Mouse (Mus musculus) CH12.LX (cell line): Measurements from ENCODE around the gene Slc6a2. TPM values are rescaled to one million over a fixed set of nuclear protein-coding genes. Genes with fewer than 3 reads are reported as not detected.

Experiments
- DNase-seq: peaks from one replicate; pipeline ENCODE4 v3.0.0-alpha.2; 2013; ENCODE audit errors: extremely low read depth
- H3K27ac ChIP-seq: 2 replicates; pipeline ENCODE4 v1.5.1; 2012; ENCODE audit warnings: low read depth, mild to moderate bottlenecking, control low read depth, moderate library complexity; ENCODE audit not compliant: insufficient read depth
- H3K27me3 ChIP-seq: replicated peaks from 2 replicates; pipeline ENCODE3; 2012; ENCODE audit warnings: inconsistent platforms
- H3K36me3 ChIP-seq, 2 experiments: replicated peaks in 1 of 2; 2 replicates each; pipeline versions ENCODE3 to v1.6.1; 2012; ENCODE audit warnings: inconsistent platforms in 1 of 2, low read length in 1 of 2, mild to moderate bottlenecking in 1 of 2, mixed read lengths in 1 of 2, moderate library complexity in 1 of 2; ENCODE audit not compliant: control insufficient read depth in 1 of 2, insufficient read depth in 1 of 2
- H3K4me1 ChIP-seq, 2 experiments: 2 replicates each; pipeline ENCODE4 v1.6.1; 2012; ENCODE audit warnings: inconsistent platforms in 1 of 2, moderate library complexity in 1 of 2; ENCODE audit not compliant: insufficient read depth in 2 of 2, control insufficient read depth in 1 of 2
- H3K4me2 ChIP-seq: 2 replicates; pipeline ENCODE4 v1.6.1; 2012; ENCODE audit warnings: low read depth, mild to moderate bottlenecking, control low read depth; ENCODE audit not compliant: poor library complexity, insufficient read depth, severe bottlenecking
- H3K4me3 ChIP-seq, 3 experiments: fragments of 150-350 bp in 1 of 3; sonication (generic) in 1 of 3; replicated peaks in 1 of 3; 2 replicates each; pipeline versions ENCODE3 to v1.5.1; 2011 to 2012; ENCODE audit warnings: low read depth in 2 of 3, low read length in 2 of 3, mild to moderate bottlenecking in 2 of 3, moderate library complexity in 2 of 3, control low read depth in 1 of 3, improper control_type of control experiment in 1 of 3, inconsistent platforms in 1 of 3, mixed read lengths in 1 of 3; ENCODE audit not compliant: poor library complexity in 1 of 3
- H3K79me2 ChIP-seq: replicated peaks from 2 replicates; pipeline ENCODE4 v1.6.1; 2012; ENCODE audit warnings: mild to moderate bottlenecking, moderate library complexity; ENCODE audit not compliant: control insufficient read depth, poor library complexity, insufficient read depth, severe bottlenecking; ENCODE audit errors: extremely low read depth
- H3K9ac ChIP-seq: 2 replicates; pipeline ENCODE4 v1.6.1; 2012; ENCODE audit warnings: low read depth, mild to moderate bottlenecking, control low read depth, moderate library complexity; ENCODE audit not compliant: insufficient read depth
- H3K9me3 ChIP-seq: replicated peaks from 2 replicates; pipeline ENCODE3; 2012; ENCODE audit warnings: low read length, inconsistent platforms, mixed read lengths
- CHD1 ChIP-seq: IDR thresholded peaks from 2 replicates; pipeline ENCODE4 v1.6.1; 2012; ENCODE audit warnings: low read depth, low read length, improper control_type of control experiment, inconsistent platforms
- CHD2 ChIP-seq: IDR thresholded peaks from 2 replicates; pipeline ENCODE4 v1.6.1; 2011; ENCODE audit warnings: low read length, improper control_type of control experiment
- CTCF ChIP-seq, 2 experiments: IDR thresholded peaks in 1 of 2; conservative IDR thresholded peaks in 1 of 2; 2 replicates each; pipeline ENCODE4 v1.5.1; 2011 to 2012; ENCODE audit warnings: low read depth in 2 of 2, low read length in 2 of 2, improper control_type of control experiment in 1 of 2, inconsistent platforms in 1 of 2, mild to moderate bottlenecking in 1 of 2, moderate library complexity in 1 of 2
- HCFC1 ChIP-seq: IDR thresholded peaks from 2 replicates; pipeline ENCODE4 v1.6.1; 2012; ENCODE audit warnings: low read depth, mild to moderate bottlenecking, inconsistent platforms, low read length, improper control_type of control experiment
- IRF4 ChIP-seq: IDR thresholded peaks from 2 replicates; pipeline ENCODE4 v1.6.1; 2014; ENCODE audit warnings: low read depth, mild to moderate bottlenecking, inconsistent platforms, low read length, improper control_type of control experiment
- KAT2A ChIP-seq: IDR thresholded peaks from 2 replicates; pipeline ENCODE4 v1.6.1; 2012; ENCODE audit warnings: low read length, improper control_type of control experiment, inconsistent platforms; ENCODE audit not compliant: insufficient replicate concordance
- MAFK ChIP-seq: IDR thresholded peaks from 2 replicates; pipeline ENCODE4 v1.6.1; 2011; ENCODE audit warnings: low read length, improper control_type of control experiment; ENCODE audit not compliant: insufficient replicate concordance
- MXI1 ChIP-seq: IDR thresholded peaks from 2 replicates; pipeline ENCODE4 v1.6.1; 2011; ENCODE audit warnings: mild to moderate bottlenecking, low read depth, low read length, improper control_type of control experiment
- MYC ChIP-seq: IDR thresholded peaks from 2 replicates; pipeline ENCODE4 v1.6.1; 2011; ENCODE audit warnings: low read depth, mild to moderate bottlenecking, improper control_type of control experiment, low read length
- NELFE ChIP-seq: IDR thresholded peaks from 2 replicates; pipeline ENCODE4 v1.6.1; 2011; ENCODE audit warnings: low read depth, low read length, improper control_type of control experiment
- NRF1 ChIP-seq: IDR thresholded peaks from 2 replicates; pipeline ENCODE4 v1.6.1; 2014; ENCODE audit warnings: low read depth, mild to moderate bottlenecking, inconsistent platforms, low read length, improper control_type of control experiment, moderate library complexity
- PAX5 ChIP-seq: IDR thresholded peaks from 2 replicates; pipeline ENCODE4 v1.6.1; 2012; ENCODE audit warnings: low read length, inconsistent platforms, mixed read lengths
- RAD21 ChIP-seq: IDR thresholded peaks from 2 replicates; pipeline ENCODE4 v1.6.1; 2011; ENCODE audit warnings: low read depth, mild to moderate bottlenecking, low read length, improper control_type of control experiment, moderate library complexity
- SIN3A ChIP-seq: IDR thresholded peaks from 2 replicates; pipeline ENCODE4 v1.6.1; 2012; ENCODE audit warnings: low read length, improper control_type of control experiment, inconsistent platforms
- SMC3 ChIP-seq: IDR thresholded peaks from 2 replicates; pipeline ENCODE4 v1.6.1; 2011; ENCODE audit warnings: low read depth, low read length, improper control_type of control experiment
- TCF12 ChIP-seq: IDR thresholded peaks from 2 replicates; pipeline ENCODE4 v1.6.1; 2014; ENCODE audit warnings: low read depth, mild to moderate bottlenecking, inconsistent platforms, low read length, improper control_type of control experiment
- ZC3H11A ChIP-seq: IDR thresholded peaks from 2 replicates; pipeline ENCODE4 v1.6.1; 2012; ENCODE audit warnings: low read depth, mild to moderate bottlenecking, inconsistent platforms, low read length, improper control_type of control experiment
- dilution Hi-C: fragments of 300-500 bp; cut with MboI; formaldehyde crosslinking; loops from 2 replicates; pipeline ENCODE4 v1.14.3; 2020; ENCODE audit warnings: low sequenced_read_pairs; ENCODE audit not compliant: extremely low pct_unique_long_range_greater_than_20kb, extremely low pct_ligation_motif_present
- in situ Hi-C: fragments of 300-500 bp; cut with MboI; formaldehyde crosslinking; loops from 3 replicates; pipeline ENCODE4 v1.14.3; 2019; ENCODE audit warnings: low sequenced_read_pairs, low pct_ligation_motif_present, low pct_unique_long_range_greater_than_20kb, mixed read lengths
- polyA plus RNA-seq: library from polyadenylated mRNA; unstranded; fragments of >175 nt; gene quantifications from 2 replicates; pipeline ENCODE4 v1.2.1, GENCODE M21; 2012; ENCODE audit warnings: low read depth; ENCODE audit not compliant: insufficient read length
- total RNA-seq, 2 experiments: library from RNA; depleted of rRNA; stranded (reverse); fragments of 300-350 nt in 1 of 2; fragments of >200 nt in 1 of 2; gene quantifications; 2 replicates each; pipeline ENCODE4 v1.2.3; 2012 to 2014

Slc6a2 gene
- total and polyA plus RNA-seq, 3 experiments: not detected

DNA sequence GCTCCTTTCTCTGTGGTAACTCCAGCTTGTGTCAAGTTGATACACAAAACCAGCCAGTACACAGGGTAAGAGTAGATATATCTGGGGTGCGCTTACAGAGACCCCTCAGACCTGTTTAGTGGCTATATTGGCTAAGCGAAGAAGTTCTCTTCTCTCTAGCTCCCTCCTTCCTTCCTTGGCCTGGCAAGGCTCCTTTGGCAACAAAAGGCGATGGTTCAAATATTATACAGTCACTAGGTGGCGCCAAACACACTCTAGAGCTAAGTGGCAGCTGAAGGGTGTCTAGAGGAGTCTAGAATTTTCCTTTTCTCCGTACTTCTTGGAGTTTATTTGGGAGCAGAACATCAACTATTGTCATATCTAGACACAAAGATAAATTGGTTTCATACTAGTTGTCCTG, 50.4 kb downstream of the Slc6a2 start:
- Histone ChIP-seq H3K79me2 (no peaks in the 10 kb centered on the region), H3K36me3 (no peaks in the 10 kb centered on the region), H3K4me1 (no peaks in the 10 kb centered on the region), H3K27me3 (no peaks in the 10 kb centered on the region), H3K9me3 (peaks cover 2% of the 10 kb centered on the region), H3K4me3 (no peak overlapping the region), H3K4me2 (no peak overlapping the region), H3K27ac (no peak overlapping the region), H3K9ac (no peak overlapping the region)
- peak; percentile 45 for DNase-seq
- in situ Hi-C loops (loop anchor here (25.0 kb wide), 2 partner anchors 1498 to 1823 kb away; partner anchors contain the start of gene Aktip), dilution Hi-C loops (no loop called here)
- TF ChIP-seq ZC3H11A (no peak), CHD2 (no peak), CHD1 (no peak), KAT2A (no peak), MXI1 (no peak), MYC (no peak), NRF1 (no peak), CTCF (conservative IDR thresholded peaks at IDR 0.05 in 1 of 2, IDR thresholded peaks at IDR 0.05 in 1 of 2; ENCODE audit: low read depth in 2 of 2, low read length in 2 of 2) (peak; percentile 33 to 55; a peak in 3 of 4 replicates), PAX5 (no peak), RAD21 (peak; percentile 22), HCFC1 (no peak), MAFK (no peak), TCF12 (no peak), IRF4 (no peak)

- TF ChIP-seq CTCF (conservative IDR thresholded peaks at IDR 0.05 in 1 of 2, IDR thresholded peaks at IDR 0.05 in 1 of 2; ENCODE audit: low read depth in 2 of 2, low read length in 2 of 2) (peak; percentile 80 to 81), PAX5 (no peak), SMC3 (peak; percentile 58), NELFE (no peak), SIN3A (no peak), RAD21 (peak; percentile 70)
- Histone ChIP-seq H3K27ac (no peak overlapping the region), H3K4me2 (no peak overlapping the region), H3K36me3 (no peaks in the 10 kb centered on the region), H3K27me3 (no peaks in the 10 kb centered on the region), H3K9ac (no peak overlapping the region), H3K4me3 (no peak overlapping the region), H3K4me1 (no peaks in the 10 kb centered on the region), H3K79me2 (no peaks in the 10 kb centered on the region), H3K9me3 (peaks cover 2% of the 10 kb centered on the region)
- in situ Hi-C loops (loop anchor here (25.0 kb wide), 2 partner anchors 1499 to 1824 kb away; partner anchors contain the start of gene Aktip), dilution Hi-C loops (no loop called here)
- DNase-seq: peak; percentile 64
These were observed 51.6 kb downstream of the Slc6a2 start for GRCm38 (mm10) chr8:93011439-93011838.
